27 mouse cellular contexts compared by ENCODE assay signal in the genomic region with DNA sequence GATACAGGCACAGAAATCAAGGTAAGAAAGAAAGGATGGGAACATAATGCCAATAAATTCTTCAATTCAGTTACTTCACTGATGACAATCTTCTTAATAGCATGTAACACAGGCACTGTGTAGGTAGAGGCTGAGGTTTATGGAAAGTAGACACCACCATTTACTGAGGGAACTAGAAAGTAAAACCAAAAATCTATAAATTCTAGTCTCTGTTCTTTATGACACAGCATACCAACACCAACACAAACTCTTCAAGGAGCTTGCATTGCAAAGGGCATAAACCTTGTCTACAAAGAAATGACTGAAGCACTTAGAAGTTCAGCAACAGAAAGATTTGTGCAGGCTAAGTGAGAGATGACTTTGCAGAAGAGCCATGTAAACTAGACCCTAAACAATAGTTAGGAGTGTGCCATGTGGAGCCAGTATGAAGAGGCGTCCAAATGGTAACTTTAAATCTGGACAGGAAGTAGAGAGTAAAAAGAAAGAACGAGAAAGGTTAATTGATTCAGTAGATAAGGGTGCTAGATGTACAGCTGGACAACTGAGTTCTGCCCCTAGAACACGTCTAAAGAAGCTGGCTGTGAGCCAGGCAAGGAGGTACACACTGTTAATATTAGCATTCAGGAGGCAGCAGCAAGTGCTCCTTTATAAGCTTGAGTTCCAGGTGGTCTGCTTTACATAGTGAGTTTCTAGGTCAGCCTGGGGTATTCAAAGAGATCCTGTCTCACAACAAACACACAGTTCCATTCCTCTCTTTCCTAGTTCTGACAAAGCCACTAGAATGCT.
DNase-seq lines count a peak whose midpoint lies in the region; ATAC-seq and TF ChIP-seq lines count a peak whose summit lies in the region.
"Had no signal": no experiment of that assay in that cellular context is flagged by ENCODE, and none has a peak within 500 bp of the region (broad histone marks: within the 10 kb centered on the region; RNA-seq: fewer than 3 reads in every experiment).

No protein-coding gene starts in this region.

- no peak overlapping the region for H3K9ac ChIP-seq in forebrain, embryonic 14.5 days (ENCODE audit: low read length)
- no peak overlapping the region for H3K9ac ChIP-seq in lung, embryonic 15.5 days
- no peak overlapping the region for H3K9ac ChIP-seq in midbrain, postnatal 0 days (replicated peaks; ENCODE audit: low read length, poor library complexity, severe bottlenecking)
- H3K9ac ChIP-seq in forebrain, embryonic 15.5 days (replicated peaks): no peak overlapping the region
- H3K9ac ChIP-seq: embryonic facial prominence, embryonic 15.5 days; forebrain, embryonic 13.5 days; heart, embryonic 15.5 days; midbrain, embryonic 15.5 days had no signal

- H3K9me3 ChIP-seq in forebrain, embryonic 14.5 days (replicated peaks; ENCODE audit: control insufficient read depth, low read length): no peaks in the 10 kb centered on the region
- H3K9me3 ChIP-seq in forebrain, embryonic 10.5 days: no peaks in the 10 kb centered on the region
- no peaks in the 10 kb centered on the region for H3K9me3 ChIP-seq in lung, embryonic 15.5 days
- no peaks in the 10 kb centered on the region for H3K9me3 ChIP-seq in midbrain, postnatal 0 days (ENCODE audit: low read length)
- no peaks in the 10 kb centered on the region for H3K9me3 ChIP-seq in forebrain, embryonic 15.5 days
- H3K9me3 ChIP-seq: embryonic facial prominence, embryonic 10.5 days; embryonic facial prominence, embryonic 15.5 days; forebrain, embryonic 13.5 days; heart, embryonic 10.5 days; heart, embryonic 15.5 days; midbrain, embryonic 10.5 days; midbrain, embryonic 15.5 days had no signal

- no peak overlapping the region for H3K27ac ChIP-seq in forebrain, embryonic 14.5 days (ENCODE audit: low read depth, low read length)
- no peak overlapping the region for H3K27ac ChIP-seq in forebrain, embryonic 10.5 days
- H3K27ac ChIP-seq in lung, embryonic 15.5 days: 0 out of 2 replicates have a peak overlapping the region, but pooled peaks have one; percentile 16
- H3K27ac ChIP-seq in midbrain, postnatal 0 days (ENCODE audit: low read depth, low read length): no peak overlapping the region
- H3K27ac ChIP-seq in forebrain, embryonic 15.5 days (replicated peaks): no peak overlapping the region
- H3K27ac ChIP-seq: embryonic facial prominence, embryonic 10.5 days; embryonic facial prominence, embryonic 15.5 days; forebrain, embryonic 13.5 days; heart, embryonic 10.5 days; heart, embryonic 15.5 days; midbrain, embryonic 10.5 days; midbrain, embryonic 15.5 days had no signal

- H3K4me1 ChIP-seq in forebrain, embryonic 14.5 days (ENCODE audit: control insufficient read depth, insufficient read depth, low read length): no peaks in the 10 kb centered on the region
- H3K4me1 ChIP-seq in forebrain, embryonic 10.5 days: no peaks in the 10 kb centered on the region
- H3K4me1 ChIP-seq in lung, embryonic 15.5 days: 0 out of 2 replicates have a peak, but pooled peaks cover 3% of the 10 kb centered on the region
- H3K4me1 ChIP-seq in midbrain, postnatal 0 days (ENCODE audit: insufficient read depth, low read length): no peaks in the 10 kb centered on the region
- H3K4me1 ChIP-seq in forebrain, embryonic 15.5 days: no peaks in the 10 kb centered on the region
- H3K4me1 ChIP-seq: embryonic facial prominence, embryonic 10.5 days; embryonic facial prominence, embryonic 15.5 days; forebrain, embryonic 13.5 days; heart, embryonic 10.5 days; midbrain, embryonic 10.5 days; midbrain, embryonic 15.5 days had no signal

- no peak overlapping the region for H3K4me2 ChIP-seq in forebrain, embryonic 14.5 days (ENCODE audit: low read length)
- H3K4me2 ChIP-seq in lung, embryonic 15.5 days: no peak overlapping the region
- no peak overlapping the region for H3K4me2 ChIP-seq in midbrain, postnatal 0 days (ENCODE audit: low read depth, low read length, poor library complexity, severe bottlenecking)
- H3K4me2 ChIP-seq in forebrain, embryonic 15.5 days (replicated peaks): no peak overlapping the region
- H3K4me2 ChIP-seq: embryonic facial prominence, embryonic 15.5 days; forebrain, embryonic 13.5 days; heart, embryonic 15.5 days; midbrain, embryonic 15.5 days had no signal

- TF ChIP-seq CTCF in midbrain, postnatal 0 days (IDR thresholded peaks at IDR 0.05): no peak

- WGBS in forebrain, embryonic 14.5 days: 66% methylated on average over 3 of the region's 3 CpGs
- 80% methylated on average over 3 of the region's 3 CpGs for WGBS in forebrain, embryonic 10.5 days
- 26% methylated on average over 3 of the region's 3 CpGs for WGBS in lung, embryonic 15.5 days
- 69% methylated on average over 3 of the region's 3 CpGs for WGBS in midbrain, postnatal 0 days
- WGBS in forebrain, embryonic 15.5 days: 56% methylated on average over 3 of the region's 3 CpGs

- DNase-seq in forebrain, embryonic 14.5 days (ENCODE audit: low spot score): peak; percentile 10
- no peak for DNase-seq in forebrain, embryonic 10.5 days (ENCODE audit: extremely low spot score, low spot score)
- no peak for DNase-seq in lung, adult 18-20 months
- peak; percentile 5 for DNase-seq in A20 (ENCODE audit: low read depth, low spot score)
- no peak for DNase-seq in midbrain, postnatal 0 days (ENCODE audit: low spot score)
- DNase-seq: adrenal gland, adult 8-10 months; cerebellum, adult 2 months; cerebellum, postnatal 14 days; gastrocnemius, postnatal 25 days; heart, adult 11 months; kidney, adult 18-20 months; layer of hippocampus, postnatal 36 days; right cerebral cortex, adult 18-20 months; spleen, adult 18-20 months; thymus, adult 2 months; thymus, postnatal 36 days had no signal

- no peaks in the 10 kb centered on the region for H3K27me3 ChIP-seq in forebrain, embryonic 14.5 days (replicated peaks; ENCODE audit: control insufficient read depth, insufficient read depth, low read length)
- no peaks in the 10 kb centered on the region for H3K27me3 ChIP-seq in forebrain, embryonic 10.5 days (ENCODE audit: poor library complexity, severe bottlenecking)
- no peaks in the 10 kb centered on the region for H3K27me3 ChIP-seq in lung, embryonic 15.5 days
- H3K27me3 ChIP-seq in midbrain, postnatal 0 days (ENCODE audit: insufficient read depth, low read length): no peaks in the 10 kb centered on the region
- no peaks in the 10 kb centered on the region for H3K27me3 ChIP-seq in forebrain, embryonic 15.5 days
- H3K27me3 ChIP-seq: embryonic facial prominence, embryonic 15.5 days; forebrain, embryonic 13.5 days; heart, embryonic 15.5 days; midbrain, embryonic 15.5 days had no signal

- H3K36me3 ChIP-seq in forebrain, embryonic 14.5 days (ENCODE audit: control insufficient read depth, insufficient read depth, low read length): no peaks in the 10 kb centered on the region
- H3K36me3 ChIP-seq in forebrain, embryonic 10.5 days (replicated peaks): peaks cover 7% of the 10 kb centered on the region; the same call in 1 of the 2 replicates
- no peaks in the 10 kb centered on the region for H3K36me3 ChIP-seq in lung, embryonic 15.5 days
- H3K36me3 ChIP-seq in midbrain, postnatal 0 days (ENCODE audit: insufficient read depth, low read length): peaks cover 4% of the 10 kb centered on the region; the same call in 1 of the 2 replicates
- H3K36me3 ChIP-seq in forebrain, embryonic 15.5 days: no peaks in the 10 kb centered on the region
- H3K36me3 ChIP-seq: embryonic facial prominence, embryonic 15.5 days; midbrain, embryonic 15.5 days had no signal

- no peak for ATAC-seq in forebrain, embryonic 14.5 days
- ATAC-seq in lung, embryonic 15.5 days (ENCODE audit: borderline replicate concordance, extremely low read depth, low FRiP score, low TSS enrichment): peak; percentile 65; the same call in 1 of the 2 replicates
- peak; percentile 57 for ATAC-seq in activated CD4-positive, CD25-positive, alpha-beta regulatory T cell, adult 4 months
- ATAC-seq in midbrain, postnatal 0 days (ENCODE audit: low FRiP score): no peak
- no peak for ATAC-seq in forebrain, embryonic 15.5 days (replicated peaks)
- ATAC-seq: forebrain, embryonic 13.5 days; hindbrain, embryonic 16.5 days; midbrain, embryonic 15.5 days had no signal

- no peak overlapping the region for H3K4me3 ChIP-seq in forebrain, embryonic 14.5 days (ENCODE audit: low read depth, low read length)
- no peak overlapping the region for H3K4me3 ChIP-seq in forebrain, embryonic 10.5 days
- H3K4me3 ChIP-seq in lung, embryonic 15.5 days: no peak overlapping the region
- H3K4me3 ChIP-seq in midbrain, postnatal 0 days (ENCODE audit: low read depth, low read length): no peak overlapping the region
- no peak overlapping the region for H3K4me3 ChIP-seq in forebrain, embryonic 15.5 days
- H3K4me3 ChIP-seq: embryonic facial prominence, embryonic 10.5 days; embryonic facial prominence, embryonic 15.5 days; forebrain, embryonic 13.5 days; heart, embryonic 10.5 days; heart, embryonic 15.5 days; midbrain, embryonic 10.5 days; midbrain, embryonic 15.5 days had no signal

Comparison
In these comparisons a context has a peak if more than half of its experiments do, and no peak if none do; other contexts are left out.
1. DNase-seq: peak in forebrain, embryonic 14.5 days (single experiment) and A20 (single experiment); none in forebrain, embryonic 10.5 days (single experiment), lung, adult 18-20 months (0 of 2) and midbrain, postnatal 0 days (single experiment).
2. ATAC-seq: peak in lung, embryonic 15.5 days (single experiment) and activated CD4-positive, CD25-positive, alpha-beta regulatory T cell, adult 4 months (single experiment); none in forebrain, embryonic 14.5 days (single experiment), midbrain, postnatal 0 days (single experiment) and forebrain, embryonic 15.5 days (single experiment).